Mouse (Mus musculus) neutrophil, adult 5-6 weeks (primary cell): ENCODE measurements around the gene Neurog1. TPM values are rescaled to one million over a fixed set of nuclear protein-coding genes. Genes with fewer than 3 reads are reported as not detected.

Source experiments
- ATAC-seq: fragments of 151-379, 151-347 bp; 2 replicates; pipeline ENCODE4 v1.8.0; 2017; ENCODE audit warnings: mild to moderate bottlenecking, moderate TSS enrichment; ENCODE audit not compliant: insufficient number of reproducible peaks, poor library complexity, low FRiP score, severe bottlenecking; ENCODE audit errors: extremely low read depth
- total RNA-seq: library from RNA; stranded (forward); fragments of 200-1000 nt; gene quantifications from 2 replicates; pipeline ENCODE4 v1.2.3, GENCODE M21; 2017

The Neurog1 gene
- total RNA-seq, 1 experiment from 2014 or later, result not detected

DNA sequence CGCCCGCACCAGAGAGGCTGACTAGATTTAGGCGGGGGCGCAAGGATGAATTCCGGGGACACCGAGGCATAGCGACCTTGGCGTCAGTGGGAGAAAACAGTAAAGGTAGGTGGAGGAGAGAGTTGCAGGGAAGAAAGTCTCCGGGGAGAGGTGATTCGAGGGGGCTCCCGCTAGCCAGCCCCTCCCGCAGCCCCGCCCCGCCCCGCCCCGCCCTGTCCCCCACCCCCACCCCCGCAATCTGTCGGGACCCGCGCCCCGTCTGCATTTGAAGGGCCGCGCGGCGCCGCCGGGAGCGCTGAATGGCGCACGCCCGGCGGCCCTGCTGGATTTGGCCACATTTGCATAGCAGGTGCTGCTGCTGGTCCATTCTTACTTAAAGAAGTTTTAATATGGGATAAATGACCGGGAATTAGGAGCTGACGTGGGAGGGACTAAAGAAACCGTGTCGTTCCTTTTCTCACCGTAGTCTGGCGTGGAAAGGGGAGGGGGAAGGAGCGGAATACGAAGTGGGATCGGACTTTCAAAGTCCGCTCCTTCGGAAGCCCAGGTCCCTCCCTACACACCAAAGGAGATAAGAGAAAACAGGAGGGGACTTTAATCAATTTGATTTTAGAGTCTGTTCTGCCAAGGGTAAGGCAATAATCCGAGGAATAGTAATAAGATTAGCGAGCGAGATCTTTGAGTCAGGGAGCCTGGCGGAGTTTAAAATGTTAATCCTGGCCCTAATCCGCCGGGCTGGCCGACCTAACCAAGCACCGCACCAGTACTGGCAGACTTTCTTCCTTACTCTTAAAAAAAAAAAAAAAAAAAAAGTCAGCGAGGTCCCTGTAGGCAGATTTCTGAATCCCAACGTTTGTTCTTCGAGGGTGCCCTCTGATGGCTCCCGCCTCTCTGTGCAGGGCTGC lies 7.3 kb upstream of the Neurog1 start:
- ATAC-seq, result no peak

DNA sequence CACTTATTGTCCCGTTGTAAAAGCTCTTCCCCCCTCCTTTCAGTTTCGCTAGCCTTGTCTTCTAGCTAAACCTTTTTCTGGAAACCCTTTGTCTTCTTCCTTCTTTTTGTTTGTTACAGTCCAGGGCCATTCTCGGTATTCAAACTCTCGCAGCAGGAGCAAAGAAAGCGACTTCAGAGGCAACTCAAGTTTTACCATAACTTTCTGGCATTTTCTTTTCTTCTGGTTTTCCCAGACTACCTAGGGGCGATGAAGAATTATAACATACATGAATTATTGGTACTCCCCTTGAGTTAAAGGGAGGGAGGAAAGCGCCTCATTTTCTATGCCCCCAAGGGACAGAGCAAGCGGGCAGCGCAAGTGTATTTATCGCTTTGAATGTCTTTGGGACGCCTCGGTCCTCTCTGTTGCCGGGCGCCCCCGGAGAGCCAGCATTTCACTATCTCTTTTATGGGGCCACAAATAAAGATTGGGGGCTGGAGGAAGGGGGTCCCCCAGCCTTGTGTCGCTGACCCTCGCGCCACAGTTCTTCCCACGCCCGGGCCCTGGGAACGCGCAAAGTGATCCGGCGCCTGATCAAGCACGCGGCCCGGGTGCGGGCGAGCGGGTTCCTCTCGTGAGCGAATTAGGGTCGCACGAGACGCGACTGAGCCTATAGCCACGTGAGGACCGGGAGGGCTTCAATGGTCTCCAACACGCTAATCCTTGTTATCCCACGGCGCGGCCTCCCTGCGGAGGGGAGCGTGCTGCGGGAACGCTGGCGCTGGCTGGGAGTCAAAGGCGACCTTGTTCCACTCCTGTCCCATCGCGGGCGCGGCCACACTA lies 6.4 kb upstream of the Neurog1 start:
- no peak for ATAC-seq

DNA sequence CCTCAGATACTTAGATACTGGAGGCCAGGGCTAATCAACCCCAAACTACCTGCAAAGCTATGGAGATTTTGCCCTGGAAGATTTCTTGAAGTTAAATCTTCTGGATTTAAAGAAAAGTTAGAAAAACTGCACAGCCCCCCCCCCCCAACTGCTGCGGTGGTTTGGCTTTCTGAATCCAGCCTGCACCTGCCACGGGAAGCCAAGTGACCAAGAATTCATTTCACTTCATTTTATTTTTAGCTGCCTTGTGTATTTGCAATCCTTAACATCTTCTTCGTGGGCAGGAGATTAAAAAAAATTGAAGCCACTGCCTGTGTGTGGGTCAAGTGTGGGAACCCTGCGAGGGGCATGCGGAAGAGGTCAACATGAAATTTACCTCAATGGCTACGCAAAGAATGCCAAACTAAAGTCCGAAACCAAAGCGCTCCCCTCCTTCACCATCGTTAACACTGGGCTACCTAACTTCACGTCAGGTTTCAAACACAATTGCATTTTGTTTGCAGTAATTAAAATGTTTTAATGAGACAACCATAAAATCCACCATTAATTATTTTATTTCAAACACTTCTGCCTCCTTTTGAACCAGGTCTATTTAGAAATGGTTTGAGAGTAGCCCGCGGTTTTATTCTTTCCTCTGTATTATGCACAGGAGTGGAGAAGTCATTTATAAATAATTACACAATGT lies 5.6 kb upstream of the Neurog1 start:
- ATAC-seq, result no peak

- no peak for ATAC-seq
Measured at GRCm38 (mm10) chr13:56256716-56257299, 4.8 kb upstream of the Neurog1 start.

GRCm38 (mm10) chr13:56253379-56253778 lies 1.4 kb upstream of the Neurog1 start:
- no peak for ATAC-seq

DNA sequence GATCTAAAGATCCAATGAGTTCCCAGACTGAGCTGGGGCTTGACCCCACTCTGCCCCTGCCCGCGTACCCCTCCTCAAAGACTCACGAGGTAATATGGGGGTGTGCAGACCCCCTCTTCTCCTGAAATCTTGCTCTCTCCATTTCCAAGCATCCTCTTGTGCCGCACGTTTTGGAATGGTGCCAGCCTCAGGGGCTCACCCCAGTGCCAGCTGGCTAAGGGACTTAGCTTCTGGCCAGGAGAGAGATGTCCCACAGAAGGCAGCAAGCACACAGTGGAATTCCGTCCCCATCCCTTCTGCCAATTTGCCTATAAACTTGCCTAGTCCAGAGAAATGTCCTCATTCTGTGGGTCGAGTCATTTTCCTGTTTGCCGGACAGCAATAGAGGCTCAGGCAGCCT lies 820 bp upstream of the Neurog1 start:
- ATAC-seq, result no peak

DNA sequence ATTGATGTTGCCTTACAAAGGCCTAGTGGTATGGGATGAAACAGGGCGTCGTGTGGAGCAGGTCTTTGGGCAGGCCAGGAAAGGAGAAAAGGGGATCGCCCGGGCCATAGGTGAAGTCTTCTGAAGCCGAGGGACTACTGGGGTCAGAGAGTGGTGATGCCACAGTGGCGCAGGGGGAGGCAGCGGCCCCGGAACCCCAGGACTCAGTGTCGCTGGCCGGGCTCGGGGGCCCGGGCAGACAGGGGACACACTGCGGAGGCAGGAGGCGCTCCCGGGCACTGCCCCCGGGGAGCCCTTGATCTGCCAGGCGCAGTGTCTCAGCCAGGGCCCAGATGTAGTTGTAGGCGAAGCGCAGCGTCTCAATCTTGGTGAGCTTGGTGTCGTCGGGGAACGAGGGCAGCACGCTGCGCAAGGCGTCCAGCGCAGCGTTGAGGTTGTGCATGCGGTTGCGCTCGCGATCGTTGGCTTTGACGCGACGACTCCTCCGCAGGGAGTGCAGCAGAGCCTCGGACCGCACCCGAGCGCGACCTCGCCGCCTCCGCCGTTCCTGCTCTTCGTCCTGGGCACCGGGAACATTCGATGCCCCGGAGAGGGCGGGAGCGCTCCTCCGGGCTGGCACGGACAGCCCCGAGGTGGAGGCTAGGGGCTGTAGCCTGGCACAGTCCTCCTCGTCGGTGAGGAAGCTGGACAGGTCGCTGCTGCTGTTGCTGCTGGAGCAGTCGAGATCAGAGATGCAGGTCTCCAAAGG lies 613 bp downstream of the Neurog1 start:
- ATAC-seq, result no peak

DNA sequence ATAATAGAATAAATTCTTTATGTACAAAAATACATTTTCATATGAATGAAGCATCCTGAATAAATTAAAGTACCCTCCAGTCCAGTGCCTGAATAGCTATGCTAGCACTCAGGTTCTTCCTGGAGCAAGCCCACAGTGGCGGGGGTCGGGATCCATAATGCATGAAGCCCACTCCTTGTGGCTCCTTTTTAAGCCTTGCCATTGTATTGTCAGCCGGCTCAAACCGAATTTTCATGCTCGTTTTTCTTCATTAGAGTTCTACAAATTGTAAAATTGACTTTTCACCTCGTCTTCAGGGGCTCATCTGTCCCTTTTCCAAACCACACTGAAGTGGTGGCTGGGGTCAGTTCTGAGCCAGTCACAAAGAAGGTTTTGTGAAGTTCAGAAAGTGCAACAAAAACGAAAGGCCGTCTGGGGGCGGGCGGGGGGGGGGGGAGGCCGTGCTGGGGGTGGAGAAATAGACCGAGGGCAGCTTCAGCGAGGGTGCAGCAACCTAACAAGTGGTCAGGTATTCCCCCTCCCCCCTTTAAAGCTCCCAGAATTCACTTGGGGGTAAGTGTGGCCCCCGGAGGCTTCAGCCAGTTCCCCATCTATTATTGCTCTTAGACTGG lies 1.3 kb downstream of the Neurog1 start:
- ATAC-seq, result no peak

DNA sequence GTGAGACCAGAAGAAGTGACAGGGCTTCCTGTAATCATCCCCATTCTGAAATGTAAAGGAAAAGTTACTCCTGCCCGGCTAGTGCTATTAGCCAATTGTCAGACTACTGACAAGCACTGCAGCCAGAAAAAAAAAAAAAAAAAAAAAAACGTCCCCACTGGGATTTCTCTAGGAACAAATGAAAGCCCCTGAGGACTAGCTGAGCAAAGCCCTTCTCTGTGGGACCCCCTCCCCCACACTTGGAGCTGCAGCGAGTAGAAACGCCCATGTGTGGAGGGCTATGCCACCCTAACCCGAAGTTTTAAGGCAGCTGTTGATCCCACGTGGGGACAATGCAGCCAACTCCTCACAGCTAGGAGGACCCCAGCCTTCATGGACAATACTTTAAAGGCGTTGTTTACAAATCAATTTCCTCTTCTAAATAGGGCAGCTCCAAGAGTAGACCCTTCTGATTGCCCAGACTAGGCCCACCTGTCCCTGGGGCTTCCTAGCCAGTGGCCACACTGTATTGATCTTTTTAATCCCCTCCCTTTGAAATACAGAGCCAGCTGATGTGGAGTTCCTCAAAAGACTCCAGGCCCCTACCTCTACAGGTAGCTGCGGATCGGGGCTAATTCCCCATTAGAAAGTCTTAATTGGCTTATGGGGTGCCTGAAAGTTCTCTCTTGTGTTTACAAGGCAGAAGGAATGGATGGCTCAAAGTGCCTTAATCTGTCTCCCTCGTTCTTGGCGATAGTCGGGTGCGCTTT lies 2.2 kb downstream of the Neurog1 start:
- no peak for ATAC-seq

- no peak for ATAC-seq
Measured at GRCm38 (mm10) chr13:56243104-56243503, 8.9 kb downstream of the Neurog1 start.

DNA sequence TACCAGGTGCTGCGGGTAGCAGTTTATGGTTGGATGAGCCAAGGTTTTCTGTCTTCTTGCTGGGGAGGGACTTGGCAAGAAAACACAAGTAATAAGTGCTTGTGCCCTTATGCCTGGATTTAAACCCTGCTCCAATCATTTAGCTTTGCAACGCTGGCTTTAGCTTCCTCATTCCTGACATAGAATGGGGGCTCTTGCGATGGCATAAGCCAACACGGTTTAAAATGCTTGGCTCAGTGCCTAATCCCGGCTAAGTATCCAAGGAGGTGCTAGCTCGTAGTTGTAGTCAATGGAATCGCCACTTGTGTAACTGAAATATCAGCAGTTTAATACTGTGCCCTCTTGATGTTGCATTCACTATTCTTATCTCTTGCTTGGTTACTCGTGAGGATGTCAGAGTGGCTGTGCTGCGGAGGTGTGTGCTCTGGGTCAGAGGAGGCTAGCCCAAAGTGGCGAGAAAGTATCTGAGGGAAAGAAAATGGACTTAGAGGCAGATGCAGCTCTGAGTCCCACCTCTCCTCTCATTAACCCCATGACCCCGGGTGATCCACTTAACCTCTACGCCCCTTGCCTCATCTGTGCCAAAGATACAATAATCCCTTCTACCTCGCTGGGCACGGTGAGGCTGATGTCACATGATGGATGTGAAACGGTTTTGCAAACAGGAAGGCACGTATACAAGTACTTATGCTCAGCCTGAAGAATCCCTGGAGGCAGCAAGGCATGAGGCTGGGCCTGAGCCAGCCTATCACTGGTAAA lies 11.8 kb downstream of the Neurog1 start:
- ATAC-seq, result no peak

GRCm38 (mm10) chr13:56237905-56238304 lies 14.1 kb downstream of the Neurog1 start:
- no peak for ATAC-seq

GRCm38 (mm10) chr13:56236194-56236593 lies 15.8 kb downstream of the Neurog1 start:
- no peak for ATAC-seq

DNA sequence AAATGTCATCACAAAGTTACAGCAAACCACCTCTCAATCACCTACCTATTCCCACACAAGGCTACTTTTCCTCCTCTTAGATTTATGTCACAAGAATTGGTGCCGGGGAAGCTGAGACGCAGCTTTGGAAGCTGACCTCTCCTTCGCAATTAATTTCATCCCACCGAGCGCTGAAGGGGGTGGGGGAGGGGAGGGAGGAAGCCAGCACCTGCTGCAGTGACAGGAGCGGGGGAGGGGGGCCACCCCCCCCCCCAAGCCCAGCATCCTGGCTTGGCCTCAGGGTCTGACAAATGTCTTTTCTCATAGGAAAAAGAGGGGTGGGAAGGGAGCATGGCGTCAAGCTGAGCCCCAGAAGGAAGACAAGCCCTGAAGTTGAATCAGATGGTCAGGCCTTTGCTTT lies 23.2 kb downstream of the Neurog1 start:
- no peak for ATAC-seq

DNA sequence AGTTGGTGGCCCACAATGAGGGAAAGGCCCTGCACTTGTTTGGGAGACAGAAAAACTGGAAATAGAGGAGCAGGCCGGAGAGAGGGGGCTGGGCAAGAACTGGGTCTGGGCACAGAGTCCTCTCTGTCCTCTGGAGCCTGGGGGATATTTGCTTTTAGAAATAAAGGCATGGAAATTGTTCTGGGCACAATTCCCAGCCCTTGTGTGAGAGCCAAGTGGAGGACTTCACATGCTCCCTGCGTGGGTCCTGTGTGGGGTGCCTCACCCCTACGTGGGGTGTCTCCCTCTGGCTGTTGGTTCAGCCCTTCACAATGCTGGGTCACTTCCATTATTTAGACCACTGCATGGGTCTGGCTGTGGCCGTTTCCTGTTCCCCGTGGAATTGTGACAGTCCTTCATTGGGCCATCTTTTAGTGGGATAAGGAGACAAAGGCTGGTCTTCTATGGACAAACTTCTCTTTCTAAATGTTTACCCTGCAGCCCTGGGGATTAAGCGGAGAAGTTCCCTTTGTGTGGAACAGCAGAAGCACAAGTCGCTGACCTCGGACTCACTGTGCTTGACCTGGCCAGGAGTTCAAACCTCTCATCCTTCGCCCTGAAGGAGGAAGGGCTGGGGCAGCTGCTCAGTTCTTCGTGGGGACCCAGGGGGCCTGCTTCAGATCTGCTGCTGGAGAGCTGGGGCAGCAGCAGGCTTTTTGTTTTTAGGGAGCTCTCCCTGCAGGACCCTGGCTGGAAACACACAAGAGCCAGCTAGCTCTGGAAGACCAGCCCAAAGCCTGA lies 25.6 kb downstream of the Neurog1 start:
- no peak for ATAC-seq

DNA sequence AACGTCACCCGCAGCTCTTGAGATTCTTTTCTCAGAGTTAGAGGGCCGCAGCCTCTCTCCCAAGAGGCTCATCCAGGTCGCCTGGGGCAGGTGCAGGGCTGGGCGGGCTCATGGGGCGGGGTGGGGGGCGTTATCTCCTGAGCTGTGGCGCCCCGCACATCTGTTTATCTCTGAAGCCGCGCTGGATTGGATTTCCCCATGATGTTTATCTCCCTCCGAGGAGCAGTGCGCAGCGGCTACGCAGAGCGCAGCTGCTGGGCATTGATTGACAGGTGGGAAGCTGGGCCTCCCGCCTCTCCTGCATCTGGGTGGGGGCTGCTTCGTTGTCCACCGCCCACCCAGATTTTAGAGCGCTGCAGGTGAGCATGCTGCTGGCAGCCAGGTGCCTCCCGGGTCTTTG lies 28.3 kb downstream of the Neurog1 start:
- no peak for ATAC-seq
